Mouse (Mus musculus) megakaryocyte, embryonic 14.5 days (primary cell): ENCODE data around the gene Olfr1029. TPM values are rescaled to one million over a fixed set of nuclear protein-coding genes. Genes with fewer than 3 reads are reported as not detected.
"Not testable (repeated sequence)": the region's sequence is repeated elsewhere in the genome, so short reads cannot be mapped to it uniquely, and the experiment has no call there.

Experiments used
- H3K27me3 ChIP-seq: replicated peaks from 2 replicates; pipeline ENCODE3; 2012; ENCODE audit warnings: inconsistent platforms
- H3K36me3 ChIP-seq: replicated peaks from 2 replicates; pipeline ENCODE3; 2012; ENCODE audit warnings: low read length, inconsistent platforms, mixed read lengths
- H3K4me1 ChIP-seq: 2 replicates; pipeline ENCODE4 v1.6.1; 2012; ENCODE audit warnings: inconsistent platforms
- H3K4me3 ChIP-seq: replicated peaks from 2 replicates; pipeline ENCODE3; 2012; ENCODE audit warnings: moderate library complexity, mild to moderate bottlenecking, inconsistent platforms
- H3K9me3 ChIP-seq: 2 replicates; pipeline ENCODE4 v1.6.1; 2012; ENCODE audit warnings: inconsistent platforms
- FLI1 ChIP-seq: IDR thresholded peaks from 2 replicates; pipeline ENCODE4 v1.6.1; 2012; ENCODE audit warnings: low read length, inconsistent platforms, mixed read lengths
- GATA1 ChIP-seq: IDR thresholded peaks from 3 replicates; pipeline ENCODE4 v1.6.1; 2012; ENCODE audit warnings: mixed read lengths, low read length, inconsistent platforms, borderline replicate concordance
- polyA plus RNA-seq: library from polyadenylated mRNA; stranded (reverse); fragments of >175 nt; gene quantifications from 2 replicates; pipeline ENCODE4 v1.2.3, GENCODE M21; 2012; ENCODE audit warnings: low replicate concordance; ENCODE audit not compliant: insufficient read depth

Gene Olfr1029
- polyA plus RNA-seq, result not detected in 2 replicates

DNA sequence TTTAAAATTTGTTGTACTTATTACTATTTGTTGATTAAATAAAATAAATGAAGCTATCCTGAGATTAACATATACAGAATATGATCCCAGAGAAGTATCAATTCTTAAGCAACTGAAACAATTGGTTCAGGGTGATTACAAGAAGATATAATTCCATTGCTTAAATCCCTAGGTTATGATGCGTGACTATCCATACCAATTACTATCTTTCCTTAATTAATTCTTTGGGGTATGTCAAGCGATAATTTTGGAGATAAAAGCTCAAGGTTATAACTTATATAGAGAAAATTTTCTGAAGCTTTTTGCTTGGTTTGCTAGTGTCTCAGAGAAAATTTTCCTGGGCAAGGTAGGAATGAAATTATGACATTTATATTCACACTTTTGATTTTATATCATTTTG lies at the start of gene Olfr1029:
Gene Olfr1029, plus strand, starts transcription at position 301 of the 400 bp plus-strand sequence.
- H3K4me3 ChIP-seq, result no peak within 1 kb of the TSS
- H3K9me3 ChIP-seq, result no peaks in the 10 kb centered on the region
- H3K27me3 ChIP-seq, result no peaks in the 10 kb centered on the region
- H3K36me3 ChIP-seq, result no peaks in the 10 kb centered on the region
- no peaks in the 10 kb centered on the region for H3K4me1 ChIP-seq
- no peak for TF ChIP-seq GATA1
- TF ChIP-seq FLI1, result no peak

DNA sequence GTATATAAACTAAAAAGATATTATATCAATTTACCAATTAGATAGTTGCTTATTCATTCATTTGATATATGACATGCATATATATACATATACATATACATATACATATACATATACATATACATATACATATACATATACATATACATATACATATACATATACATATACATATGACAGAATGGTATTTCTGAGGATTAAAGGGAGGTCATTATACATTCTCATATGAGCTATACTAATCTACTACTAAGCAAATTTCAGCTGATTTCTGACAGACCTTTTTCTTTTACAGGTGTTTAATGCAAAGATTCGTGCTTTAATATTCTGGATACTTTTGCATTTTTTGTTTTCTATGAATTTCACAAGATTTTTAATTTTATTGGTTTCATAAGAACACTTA lies 23.6 kb upstream of the Olfr1029 start, which contains the start of gene Olfr1028:
Gene Olfr1028, plus strand, starts transcription at position 301 of the 400 bp plus-strand sequence.
- no peaks in the 10 kb centered on the region for H3K9me3 ChIP-seq
- H3K27me3 ChIP-seq, result no peaks in the 10 kb centered on the region
- H3K4me3 ChIP-seq, result no peak within 1 kb of the TSS
- H3K4me1 ChIP-seq, result no peaks in the 10 kb centered on the region
- no peaks in the 10 kb centered on the region for H3K36me3 ChIP-seq
- TF ChIP-seq FLI1, result no peak
- TF ChIP-seq GATA1, result no peak

DNA sequence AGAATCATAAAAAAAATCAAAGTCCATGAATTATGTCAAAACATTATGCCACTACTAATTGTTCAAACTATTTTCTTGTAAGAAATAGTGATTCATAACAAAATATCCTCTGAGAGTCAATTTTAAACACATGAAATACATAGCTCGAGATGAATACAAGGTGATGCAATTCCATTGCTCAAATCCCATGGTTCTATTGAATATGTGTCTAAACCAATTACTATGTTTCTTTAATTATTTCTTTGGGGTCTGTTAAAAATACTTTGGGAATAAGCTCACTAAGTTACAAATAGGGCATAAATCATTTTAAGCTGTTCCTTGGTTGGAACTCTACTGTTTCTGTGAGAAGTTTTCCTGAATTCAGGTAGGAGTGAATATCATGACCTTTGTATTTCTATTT lies 5.3 kb downstream of the Olfr1029 start, which contains the start of gene Olfr1030:
Gene Olfr1030, plus strand, starts transcription at position 301 of the 400 bp plus-strand sequence.
- H3K9me3 ChIP-seq, result 0 out of 2 replicates have a peak, but pooled peaks cover 1% of the 10 kb centered on the region
- H3K36me3 ChIP-seq, result no peaks in the 10 kb centered on the region
- H3K4me1 ChIP-seq, result no peaks in the 10 kb centered on the region
- TF ChIP-seq GATA1, result no peak
- TF ChIP-seq FLI1, result no peak
- H3K4me3 ChIP-seq, result no peak within 1 kb of the TSS
- no peaks in the 10 kb centered on the region for H3K27me3 ChIP-seq

DNA sequence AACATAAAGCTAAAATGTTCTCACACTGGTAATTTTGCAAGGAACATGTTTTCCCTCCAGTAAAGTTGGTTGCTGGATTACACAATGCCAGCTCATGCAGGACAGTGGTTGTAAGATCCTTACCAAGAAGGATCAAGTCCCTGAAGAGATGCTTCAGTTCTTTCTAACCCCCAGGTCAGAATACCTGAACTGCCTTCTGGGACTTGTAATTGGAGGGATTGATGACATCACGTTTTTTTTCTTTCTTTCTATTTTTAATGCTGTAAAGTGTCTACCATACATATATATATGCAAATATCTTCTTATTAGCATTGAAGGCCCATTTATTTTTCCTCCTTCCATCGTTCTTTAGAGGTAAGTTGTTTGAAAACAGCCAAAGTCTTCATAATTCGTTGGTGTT lies 16.3 kb downstream of the Olfr1029 start, which contains the start of gene Olfr1031:
Gene Olfr1031, plus strand, starts transcription at position 301 of the 400 bp plus-strand sequence.
- H3K4me3 ChIP-seq, result no peak within 1 kb of the TSS
- no peaks in the 10 kb centered on the region for H3K27me3 ChIP-seq
- H3K4me1 ChIP-seq, result no peaks in the 10 kb centered on the region
- no peaks in the 10 kb centered on the region for H3K36me3 ChIP-seq
- no peaks in the 10 kb centered on the region for H3K9me3 ChIP-seq
- no peak for TF ChIP-seq FLI1
- TF ChIP-seq GATA1, result no peak

DNA sequence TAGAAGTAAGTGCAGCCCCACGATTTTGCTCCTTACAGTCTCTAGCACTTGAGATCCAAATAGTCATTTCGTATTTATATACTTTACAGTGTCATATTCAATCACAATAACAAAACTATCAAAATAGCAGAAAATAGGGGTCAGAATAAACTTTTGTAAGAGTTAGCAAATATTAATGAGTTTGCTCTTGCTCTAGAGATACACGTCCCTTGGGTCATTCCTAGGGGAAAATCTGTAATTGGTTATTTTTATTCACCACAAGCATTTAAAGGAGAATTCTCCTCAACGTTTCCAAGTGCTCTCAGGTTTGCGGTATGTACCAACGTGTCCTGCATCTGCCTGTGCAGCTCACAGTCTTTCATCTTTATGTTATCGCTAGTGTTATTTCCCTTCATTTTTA lies 31.5 kb downstream of the Olfr1029 start, which contains the start of gene Olfr1032:
Gene Olfr1032, plus strand, starts transcription at position 301 of the 400 bp plus-strand sequence.
- no peaks in the 10 kb centered on the region for H3K9me3 ChIP-seq
- no peaks in the 10 kb centered on the region for H3K27me3 ChIP-seq
- H3K36me3 ChIP-seq, result no peaks in the 10 kb centered on the region
- no peaks in the 10 kb centered on the region for H3K4me1 ChIP-seq
- H3K4me3 ChIP-seq, result no peak within 1 kb of the TSS
- TF ChIP-seq FLI1 (no peak), GATA1 (no peak)

DNA sequence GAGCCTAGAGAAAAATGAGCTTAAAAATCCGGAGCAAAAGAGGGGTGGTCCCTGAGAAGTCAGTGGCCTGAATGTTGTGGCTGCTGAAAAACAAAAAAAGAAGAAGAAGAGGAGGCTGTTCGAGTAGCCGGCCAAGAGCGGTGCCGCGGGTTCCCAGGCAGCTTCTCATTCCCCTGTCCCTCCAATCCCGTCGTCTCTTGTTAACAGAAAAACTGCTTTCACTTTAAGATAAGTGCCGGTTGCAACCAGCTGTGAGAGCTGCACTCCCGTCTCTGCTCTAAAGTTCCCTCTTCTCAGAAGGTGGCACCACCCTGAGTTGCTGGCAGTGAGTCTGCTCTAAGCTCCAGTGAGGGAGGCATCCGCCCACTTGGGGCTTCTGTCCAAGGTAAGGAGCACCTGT lies 46.7 kb downstream of the Olfr1029 start, which contains the start of gene Olfr1033:
Gene Olfr1033, plus strand, starts transcription at position 228 of the 400 bp plus-strand sequence.
- not testable (repeated sequence) for H3K4me3 ChIP-seq, H3K36me3 ChIP-seq, H3K4me1 ChIP-seq, H3K27me3 ChIP-seq, H3K9me3 ChIP-seq

DNA sequence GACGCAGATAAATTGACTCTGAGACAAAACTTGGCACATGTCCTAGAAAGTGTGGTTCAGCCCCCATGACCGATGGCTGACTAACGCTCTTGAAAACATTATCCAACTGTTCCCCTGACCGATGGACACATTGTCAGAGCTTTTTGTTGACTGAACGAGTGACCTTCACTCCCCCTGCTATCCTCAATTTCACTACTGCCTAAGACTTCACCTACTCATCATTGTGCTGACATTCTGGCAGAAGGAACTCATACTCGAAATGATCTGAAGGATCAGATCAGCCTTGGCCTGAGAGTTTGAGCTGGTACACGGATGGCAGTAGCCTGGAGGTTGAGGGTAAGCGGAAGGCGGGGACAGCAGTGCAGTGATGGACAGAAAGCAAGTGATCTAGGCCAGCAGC lies 47.8 kb downstream of the Olfr1029 start:
- not testable (repeated sequence) for H3K9me3 ChIP-seq, H3K4me1 ChIP-seq, H3K36me3 ChIP-seq, H3K27me3 ChIP-seq, H3K4me3 ChIP-seq

Other genes starting within 250 kb of the Olfr1029 start
- not detected in 2 replicates for gene Olfr1012, start 211.1 kb upstream of the Olfr1029 start, polyA plus RNA-seq
- 0.03 TPM in 1 of 2 replicates, not detected in the other for gene Olfr1013, start 206.8 kb upstream of the Olfr1029 start, polyA plus RNA-seq
- gene Olfr1014, start 201.2 kb upstream of the Olfr1029 start, polyA plus RNA-seq, result not detected in 2 replicates
- not detected in 2 replicates for gene Olfr1015, start 191.9 kb upstream of the Olfr1029 start, polyA plus RNA-seq
- not detected in 2 replicates for gene Olfr1016, start 171.4 kb upstream of the Olfr1029 start, polyA plus RNA-seq
- gene Olfr1018, start 155.4 kb upstream of the Olfr1029 start, polyA plus RNA-seq, result not detected in 2 replicates
- not detected in 2 replicates for gene Olfr1019, start 128.4 kb upstream of the Olfr1029 start, polyA plus RNA-seq
- not detected in 2 replicates for gene Olfr1020, start 126.9 kb upstream of the Olfr1029 start, polyA plus RNA-seq
- gene Olfr1022, start 105.3 kb upstream of the Olfr1029 start, polyA plus RNA-seq, result not detected in 2 replicates
- gene Olfr1023, start 88.3 kb upstream of the Olfr1029 start, polyA plus RNA-seq, result not detected in 2 replicates
- gene Olfr1024, start 68.8 kb upstream of the Olfr1029 start, polyA plus RNA-seq, result not detected in 2 replicates
- gene Olfr1025-ps1, start 58.7 kb upstream of the Olfr1029 start, polyA plus RNA-seq, result not detected in 2 replicates
- not detected in 2 replicates for gene Olfr1026, start 52.3 kb upstream of the Olfr1029 start, polyA plus RNA-seq
- gene Olfr1028, start 23.5 kb upstream of the Olfr1029 start, polyA plus RNA-seq, result not detected in 2 replicates
- not detected in 2 replicates for gene Olfr1030, start 5.4 kb downstream of the Olfr1029 start, polyA plus RNA-seq
- gene Olfr1031, start 16.4 kb downstream of the Olfr1029 start, polyA plus RNA-seq, result not detected in 2 replicates
- gene Olfr1032, start 31.6 kb downstream of the Olfr1029 start, polyA plus RNA-seq, result not detected in 2 replicates
- gene Olfr1033, start 46.7 kb downstream of the Olfr1029 start, polyA plus RNA-seq, result not detected in 2 replicates
- not detected in 2 replicates for gene Olfr1034, start 72.0 kb downstream of the Olfr1029 start, polyA plus RNA-seq
- gene Olfr1036, start 100.1 kb downstream of the Olfr1029 start, polyA plus RNA-seq, result not detected in 2 replicates
- not detected in 2 replicates for gene Olfr1037, start 113.5 kb downstream of the Olfr1029 start, polyA plus RNA-seq
- not detected in 2 replicates for gene Olfr1039, start 162.0 kb downstream of the Olfr1029 start, polyA plus RNA-seq
- not detected in 2 replicates for gene Olfr1040, start 172.8 kb downstream of the Olfr1029 start, polyA plus RNA-seq
- gene Olfr1042, start 187.9 kb downstream of the Olfr1029 start, polyA plus RNA-seq, result not detected in 2 replicates
- not detected in 2 replicates for gene Olfr1043, start 193.6 kb downstream of the Olfr1029 start, polyA plus RNA-seq
- gene Olfr1044, start 203.9 kb downstream of the Olfr1029 start, polyA plus RNA-seq, result not detected in 2 replicates
- not detected in 2 replicates for gene Olfr52, start 211.8 kb downstream of the Olfr1029 start, polyA plus RNA-seq
- gene Olfr1045, start 229.1 kb downstream of the Olfr1029 start, polyA plus RNA-seq, result not detected in 2 replicates
- not detected in 2 replicates for gene Olfr1046, start 245.4 kb downstream of the Olfr1029 start, polyA plus RNA-seq